Mouse (Mus musculus): ENCODE results near the gene Elmo1.
A peak's percentile ranks its signal among the peaks of the same experiment; 100 is the strongest.

The Elmo1 gene

DNA sequence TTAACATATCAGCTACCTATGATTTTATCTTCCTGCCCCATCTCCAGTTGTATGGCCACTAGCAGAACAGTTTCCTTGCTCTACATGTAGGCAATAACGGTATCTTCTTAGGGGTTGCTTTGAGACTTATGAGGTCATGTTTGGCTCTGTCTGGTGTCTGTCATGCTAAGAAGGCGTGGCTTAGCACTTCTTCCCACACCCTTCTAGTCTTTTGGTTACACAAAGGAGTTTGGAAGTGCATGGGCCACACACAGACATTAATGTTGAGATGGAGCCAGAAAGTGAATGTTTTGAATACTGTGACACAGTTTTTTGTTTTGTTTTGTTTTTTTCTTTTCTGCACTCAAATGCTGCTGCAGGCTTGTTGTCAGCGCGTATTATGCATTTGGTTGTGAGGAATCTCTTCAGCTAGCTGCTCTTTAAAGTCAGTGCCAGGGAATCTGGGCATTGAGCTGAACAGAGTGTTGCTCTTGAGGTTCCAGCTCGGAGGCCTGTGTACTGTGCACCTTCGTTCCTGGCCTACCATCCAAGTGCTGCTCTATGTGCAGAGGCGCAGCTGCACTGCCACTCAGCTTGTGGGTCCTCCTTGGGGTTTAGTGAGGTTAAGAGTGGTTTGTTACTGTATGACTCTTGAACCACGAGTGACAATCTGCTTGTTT lies 31.1 kb downstream of the Elmo1 start:
- DNase-seq (ENCODE audit: low spot score): peak; percentile 60

DNA sequence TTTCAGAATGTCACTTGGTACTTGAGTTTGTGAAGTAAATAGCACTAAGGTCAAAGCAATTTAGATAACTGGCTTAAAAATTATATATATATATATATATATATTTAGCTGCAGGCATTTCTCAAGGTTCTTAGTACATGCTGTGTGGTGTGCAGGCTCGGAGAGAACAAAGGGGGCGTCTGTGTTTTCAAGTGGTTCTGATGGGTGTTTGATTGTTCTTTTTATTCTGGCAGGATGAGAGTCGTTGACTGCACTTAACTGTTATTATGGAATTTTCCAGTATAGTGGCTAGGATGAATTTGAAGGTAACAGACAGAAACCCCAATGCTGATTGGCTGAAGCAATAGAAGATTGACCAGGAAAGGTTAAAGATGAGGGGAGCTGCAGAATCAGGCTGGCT lies 33.6 kb downstream of the Elmo1 start:
- no peak for DNase-seq (ENCODE audit: low spot score)

DNA sequence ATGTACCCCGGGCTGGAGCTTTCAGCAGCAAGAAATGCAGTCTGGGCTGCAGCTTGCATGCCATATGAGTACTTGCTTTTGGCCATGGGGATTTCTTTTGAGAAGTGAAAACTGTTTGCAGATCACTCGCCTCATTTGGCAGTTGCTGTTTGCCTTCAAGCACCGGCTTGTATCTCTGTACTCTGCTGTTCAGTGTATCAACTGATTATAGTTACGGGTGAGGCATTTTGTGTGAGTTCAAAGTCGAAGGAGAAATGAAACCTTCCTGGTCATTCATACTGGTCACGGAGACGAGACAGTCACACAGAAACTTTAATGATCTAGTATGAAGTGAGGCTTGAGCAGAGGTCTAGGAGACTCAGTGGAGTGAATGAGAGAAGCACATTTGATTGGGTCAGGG lies 34.6 kb downstream of the Elmo1 start:
- DNase-seq (ENCODE audit: low spot score): no peak

DNA sequence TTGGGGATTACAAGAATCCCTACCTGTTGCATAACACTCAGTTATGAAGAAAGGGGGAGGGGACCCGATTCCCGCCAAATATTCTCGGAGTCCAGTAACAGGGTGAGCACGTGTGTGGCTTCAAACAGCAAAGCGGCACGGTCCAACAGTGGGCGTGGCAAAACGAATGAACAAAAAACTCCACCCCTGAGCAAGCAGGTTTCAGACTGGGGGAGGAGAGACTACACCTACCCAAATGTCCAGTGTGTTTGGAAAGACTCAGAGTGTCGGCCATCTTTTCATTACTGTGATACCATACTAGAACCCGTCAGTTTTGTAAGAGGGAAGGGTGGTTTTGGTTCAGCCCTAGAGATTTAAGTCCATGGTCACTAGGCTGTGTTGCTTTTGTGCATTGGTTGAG lies 35.4 kb downstream of the Elmo1 start:
- no peak for DNase-seq (ENCODE audit: low spot score)

DNA sequence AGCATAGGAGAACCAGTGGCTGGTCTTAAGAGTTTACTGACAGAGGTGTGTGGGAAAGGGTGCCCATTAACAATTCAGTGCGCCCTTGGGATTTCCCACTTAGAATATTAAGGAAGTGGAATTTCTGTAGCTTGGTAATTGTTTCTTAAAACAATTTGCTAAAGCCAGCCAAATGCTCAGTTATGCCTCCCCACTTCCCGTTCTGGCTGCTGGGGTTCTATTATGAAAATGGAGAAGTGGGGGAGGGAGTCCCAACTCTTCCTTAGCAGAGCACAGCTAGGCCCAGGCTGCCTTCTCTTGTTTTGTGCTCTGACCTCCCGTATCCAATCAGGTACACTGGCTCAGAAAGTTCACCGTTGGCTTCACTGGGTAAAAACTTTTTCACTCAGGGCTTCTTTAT lies 37.2 kb downstream of the Elmo1 start:
- DNase-seq (ENCODE audit: low spot score): no peak

DNA sequence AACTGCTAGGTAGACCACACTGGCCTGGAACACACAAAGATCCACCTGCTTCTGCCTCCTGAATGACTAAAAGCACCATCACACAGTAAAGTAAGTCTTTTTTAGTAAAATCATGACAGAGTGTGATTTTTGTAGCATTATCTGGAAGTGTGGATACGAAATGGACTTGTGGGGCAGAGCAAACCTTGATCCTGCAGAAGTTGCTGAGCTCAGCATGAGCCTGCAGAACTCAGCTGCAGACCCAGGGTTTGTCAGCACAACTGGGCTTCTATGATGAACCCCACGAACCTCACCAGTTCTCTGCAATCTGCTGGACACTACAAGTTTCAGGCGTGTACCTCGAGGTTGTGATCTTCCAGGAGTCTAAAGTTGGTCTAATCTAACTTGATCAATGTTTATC lies 37.7 kb downstream of the Elmo1 start:
- no peak for DNase-seq (ENCODE audit: low spot score)

DNA sequence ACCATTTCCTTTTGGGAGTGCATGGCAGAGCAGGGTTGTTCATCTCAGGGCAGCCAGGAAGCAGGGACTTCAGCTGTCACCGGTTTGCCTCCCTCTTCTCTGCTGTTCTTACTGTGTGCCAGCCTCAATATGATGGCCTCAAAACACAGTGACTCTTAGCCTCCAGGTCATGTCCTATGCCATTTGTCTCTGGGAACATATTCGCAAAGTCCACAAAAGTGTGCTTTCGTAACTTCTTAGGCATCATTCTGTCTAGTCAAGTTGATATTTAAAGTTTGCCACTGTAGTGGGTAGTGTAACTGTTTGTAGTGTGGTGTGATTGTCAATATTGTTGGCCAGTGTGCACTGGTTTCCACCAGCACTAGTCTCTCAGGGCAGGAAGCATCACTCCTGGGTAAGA lies 40.3 kb downstream of the Elmo1 start:
- DNase-seq (ENCODE audit: low spot score): no peak

DNA sequence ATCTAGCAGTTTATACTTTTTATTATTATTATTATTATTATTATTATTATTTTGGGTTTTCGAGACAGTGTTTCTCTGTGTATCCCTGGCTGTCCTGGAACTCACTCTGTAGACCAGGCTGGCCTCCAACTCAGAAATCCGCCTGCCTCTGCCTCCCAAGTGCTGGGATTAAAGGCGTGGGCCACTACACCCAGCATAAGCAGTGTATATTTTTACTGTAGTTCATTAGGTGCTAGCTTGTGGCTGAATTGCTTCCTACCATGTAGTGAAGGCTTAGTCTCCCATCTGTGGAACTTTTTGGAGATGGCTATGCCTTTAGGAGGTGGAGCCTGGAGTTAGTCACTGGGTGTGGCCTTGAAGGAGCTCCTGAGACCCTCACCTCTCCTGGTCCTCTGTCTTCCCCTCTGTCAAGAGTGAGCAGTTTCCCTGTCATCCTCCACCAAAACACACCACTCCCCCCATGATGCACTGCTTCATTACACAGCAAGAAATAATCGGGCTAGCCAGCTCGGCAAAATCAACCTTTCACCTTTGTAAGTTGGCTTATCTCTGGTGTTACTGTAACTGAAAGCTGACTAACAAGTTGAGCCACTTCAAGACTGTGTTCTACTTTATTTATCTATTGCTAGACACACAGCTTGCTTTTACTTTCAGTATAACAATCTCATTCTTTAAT lies 41.1 kb downstream of the Elmo1 start:
- no peak for DNase-seq (ENCODE audit: low spot score)

DNA sequence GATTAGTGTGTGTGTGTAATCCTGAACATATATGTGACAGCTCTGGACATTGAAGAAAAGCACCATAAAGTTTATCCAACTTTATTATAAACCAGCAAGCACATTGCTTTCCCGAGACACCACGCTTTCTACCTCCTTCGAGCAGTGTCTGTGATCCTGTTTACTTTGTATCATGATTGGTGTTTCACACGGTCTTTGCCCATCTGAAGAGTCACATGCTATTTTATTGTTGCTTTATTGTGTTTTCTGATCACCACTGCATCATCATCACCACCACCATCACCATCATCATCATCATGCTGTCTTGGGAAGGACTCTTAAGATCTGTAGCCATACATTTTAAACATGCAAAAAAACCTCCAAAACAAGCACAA lies 41.6 kb downstream of the Elmo1 start:
- DNase-seq (ENCODE audit: low spot score): no peak

DNA sequence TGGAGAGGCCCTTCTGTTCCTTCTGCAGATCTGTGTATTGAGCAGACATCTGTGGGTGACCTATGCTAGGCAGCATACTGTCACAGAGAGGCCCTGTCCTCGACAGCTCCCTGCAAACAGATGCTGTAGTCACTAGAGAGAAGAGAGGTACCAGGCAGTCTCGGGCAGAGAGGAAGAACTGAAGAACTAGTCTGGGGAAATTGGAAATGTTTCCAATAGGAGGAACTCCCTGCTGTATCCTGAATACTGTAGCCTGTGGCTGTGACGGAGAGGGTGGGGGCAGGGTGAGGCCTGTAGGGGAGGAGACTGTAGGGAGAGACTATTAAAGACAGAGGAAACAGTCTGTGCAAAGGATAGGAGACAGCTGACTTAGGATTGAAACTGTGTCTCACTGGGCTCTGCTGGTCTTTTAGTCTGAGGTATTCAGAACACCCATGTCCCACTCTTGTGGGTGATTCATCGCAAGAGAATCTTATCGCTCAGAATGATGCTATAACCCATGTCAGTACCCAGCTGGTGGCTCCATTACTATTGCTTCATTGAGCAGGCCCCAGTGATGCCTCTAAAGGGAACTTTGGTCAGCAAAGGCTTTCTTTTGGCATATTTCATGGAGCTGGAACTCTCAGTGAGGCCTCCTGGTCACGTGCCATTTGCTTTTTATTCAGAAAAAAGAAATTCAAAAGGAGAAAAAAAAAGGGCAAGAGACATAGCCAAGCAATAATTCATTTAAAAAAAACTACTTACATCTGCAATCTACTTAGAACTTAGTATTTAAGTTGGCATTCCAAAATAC lies 43.4 kb downstream of the Elmo1 start:
- peak; percentile 74 for DNase-seq (ENCODE audit: low spot score)

DNA sequence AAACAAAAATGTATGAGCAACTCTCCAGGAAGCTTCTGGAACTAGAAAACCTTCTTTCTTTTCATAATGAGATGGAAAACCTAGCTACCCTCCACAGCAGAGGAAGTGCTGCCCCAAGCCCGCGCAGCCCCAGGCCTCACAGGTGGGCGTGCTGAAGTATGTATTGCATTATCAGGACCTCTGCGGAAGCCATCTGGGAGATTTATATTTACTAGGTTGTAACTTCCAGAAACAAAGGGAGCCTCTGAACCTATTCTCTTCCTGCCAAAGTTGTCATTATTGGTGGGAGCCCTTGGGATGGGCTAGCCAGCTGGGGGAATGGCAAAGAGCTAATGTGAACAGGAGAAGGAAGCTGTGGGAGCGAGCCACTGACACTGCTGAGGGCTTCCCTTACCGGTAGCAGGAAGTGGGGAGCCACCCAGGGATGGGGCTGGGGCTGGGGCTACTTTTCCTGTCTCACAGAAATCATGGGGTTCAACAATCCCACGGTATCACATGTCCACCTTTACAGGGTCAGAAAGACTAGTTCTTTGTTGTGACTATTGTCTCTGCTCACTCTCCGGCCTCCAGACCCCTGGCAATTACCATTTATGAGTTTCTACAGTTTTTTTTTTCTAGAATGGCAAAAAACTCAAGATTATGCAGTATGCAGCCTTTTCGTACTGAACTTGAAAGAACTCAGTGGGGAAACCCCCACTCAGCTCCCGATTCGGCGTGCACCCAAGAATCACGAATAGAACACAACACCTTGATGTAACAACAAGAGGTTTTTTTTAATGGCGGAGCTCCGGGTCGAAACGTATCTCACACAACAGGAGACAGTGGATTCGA lies 44.2 kb downstream of the Elmo1 start:
- DNase-seq (ENCODE audit: low spot score): no peak

DNA sequence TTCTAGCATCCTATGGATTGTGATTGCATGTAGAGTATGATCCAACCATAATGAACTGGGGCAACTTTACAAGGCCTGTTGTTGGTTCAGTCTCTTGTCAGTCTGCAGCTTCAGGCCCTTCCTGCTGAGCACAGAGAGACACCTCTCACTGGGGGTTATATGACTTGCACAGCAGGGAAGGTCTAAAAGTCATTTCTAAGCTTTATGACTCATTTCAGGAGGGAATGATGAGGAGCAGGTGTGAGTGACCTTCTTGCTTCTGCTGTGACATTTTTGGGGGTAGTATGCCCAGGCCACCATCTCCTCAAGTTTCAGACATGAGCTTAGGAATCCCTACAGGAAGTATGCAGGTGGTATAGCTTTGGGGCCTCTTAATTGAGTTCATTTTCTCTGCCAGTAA lies 46.4 kb downstream of the Elmo1 start:
- no peak for DNase-seq (ENCODE audit: low spot score)

DNA sequence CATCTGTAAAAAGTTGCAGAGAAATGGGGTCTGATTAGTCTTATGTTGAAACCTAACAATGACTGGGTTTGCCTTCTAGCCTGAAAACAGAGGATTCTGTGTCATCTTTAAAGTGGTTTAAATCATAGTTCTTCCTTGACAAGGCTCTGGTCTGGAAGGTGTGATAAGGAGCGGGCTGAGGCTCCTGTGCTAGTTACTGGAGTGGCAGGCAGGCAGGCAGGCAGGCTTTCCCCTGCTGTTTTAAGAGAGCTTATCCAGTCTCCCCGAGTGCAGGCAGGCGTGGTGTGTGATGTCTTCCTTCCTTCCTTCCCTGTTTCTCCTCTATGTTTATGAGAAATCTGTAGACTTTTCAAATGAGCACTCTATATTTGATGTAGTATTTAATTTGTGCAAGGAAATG lies 48.1 kb downstream of the Elmo1 start:
- no peak for DNase-seq (ENCODE audit: low spot score)

DNA sequence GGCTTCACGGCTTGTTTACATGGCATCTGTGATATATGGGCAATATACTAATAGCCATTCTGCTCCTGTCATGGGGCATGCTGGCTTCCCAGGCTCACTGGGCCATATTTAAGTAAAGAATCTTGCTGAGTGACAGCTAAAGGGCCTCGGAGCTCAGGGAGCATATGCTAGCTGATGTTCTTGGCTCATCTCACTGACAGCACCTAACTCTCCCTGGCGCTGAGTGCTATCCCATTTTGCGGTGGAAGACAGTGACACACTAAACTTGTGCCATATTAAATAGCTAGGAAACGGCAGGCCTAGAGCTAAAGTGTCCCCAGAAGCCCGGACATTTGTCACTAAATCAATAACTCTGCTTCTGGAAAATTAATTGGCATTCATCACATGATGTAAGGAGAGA lies 48.7 kb downstream of the Elmo1 start:
- no peak for DNase-seq (ENCODE audit: low spot score)

DNA sequence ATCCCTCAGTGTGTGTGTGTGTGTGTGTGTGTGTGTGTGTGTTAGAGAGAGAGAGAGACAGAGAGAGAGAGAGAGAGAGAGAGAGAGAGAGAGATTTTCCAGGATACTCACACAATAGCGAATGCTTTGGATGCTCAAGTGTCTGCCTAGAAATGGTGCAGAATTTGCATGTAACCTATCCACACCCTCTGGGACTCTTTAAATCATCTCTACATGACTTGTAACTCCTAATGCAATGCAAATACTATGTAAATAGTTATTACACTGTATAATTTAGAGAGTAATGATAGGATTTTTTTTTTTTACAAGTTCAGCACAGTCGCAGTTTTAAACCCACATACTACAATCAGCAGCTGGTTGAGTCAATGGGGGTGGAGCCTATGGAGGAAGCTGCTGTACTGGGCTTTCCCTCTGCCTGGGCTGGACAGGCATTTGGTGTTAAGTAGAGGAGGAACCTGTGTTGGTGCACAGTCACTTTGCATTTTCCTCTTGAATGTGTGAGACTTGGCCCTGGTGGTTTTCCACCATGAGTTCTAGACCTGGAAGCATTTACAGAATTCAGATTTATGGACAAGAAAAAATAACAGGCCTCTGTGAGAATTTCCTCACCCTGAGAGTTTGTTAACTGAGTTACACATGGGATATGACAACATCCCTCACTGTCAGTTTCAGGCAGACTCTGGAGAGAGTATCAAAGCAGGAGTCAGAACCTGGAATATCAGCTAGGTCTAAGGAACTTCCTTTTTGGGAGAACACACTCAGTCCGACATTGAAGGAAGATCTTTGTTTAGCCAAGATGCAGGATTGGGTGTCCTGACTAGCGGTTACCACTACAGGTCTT lies 49.6 kb downstream of the Elmo1 start:
- DNase-seq (ENCODE audit: low spot score): no peak

DNA sequence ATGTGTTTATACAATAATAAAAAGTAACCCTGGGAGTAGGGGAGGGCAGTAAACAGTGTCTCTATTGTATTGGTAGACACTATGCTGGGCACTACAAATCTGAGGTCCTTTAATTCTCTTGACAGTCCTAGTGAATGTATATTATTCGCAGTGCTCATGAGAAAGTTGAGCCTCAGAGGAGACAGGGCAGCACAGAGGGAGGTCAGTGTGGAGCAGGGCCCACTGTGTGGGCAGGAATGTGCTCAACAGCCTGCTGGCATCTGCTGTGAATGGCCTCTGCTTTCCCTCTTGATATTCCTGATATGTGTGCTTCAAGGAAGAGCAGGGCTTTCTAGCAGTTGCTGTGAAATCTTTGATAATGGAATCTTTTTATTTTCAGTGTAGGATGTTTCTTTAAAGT lies 52.2 kb downstream of the Elmo1 start:
- DNase-seq (ENCODE audit: low spot score): no peak

DNA sequence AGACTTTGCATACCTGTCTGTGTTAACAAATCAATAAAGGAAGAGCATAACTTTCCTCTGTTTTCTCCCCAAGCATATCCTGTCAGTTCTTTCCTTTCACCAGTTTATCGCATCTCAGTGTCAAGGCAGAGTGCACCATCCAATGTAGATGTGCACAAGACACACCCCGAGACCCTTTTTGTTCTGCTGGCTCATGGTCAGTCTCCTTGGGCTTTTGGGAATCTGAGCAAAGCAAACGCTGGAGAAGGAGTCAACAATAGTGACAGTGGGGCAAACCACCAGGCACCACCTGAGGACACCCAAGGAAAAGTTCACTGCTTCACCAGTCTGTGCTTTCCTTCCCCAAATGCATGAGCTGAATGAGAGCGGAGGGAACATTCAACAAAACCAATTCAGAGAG lies 56.5 kb downstream of the Elmo1 start:
- no peak for DNase-seq (ENCODE audit: low spot score)

DNA sequence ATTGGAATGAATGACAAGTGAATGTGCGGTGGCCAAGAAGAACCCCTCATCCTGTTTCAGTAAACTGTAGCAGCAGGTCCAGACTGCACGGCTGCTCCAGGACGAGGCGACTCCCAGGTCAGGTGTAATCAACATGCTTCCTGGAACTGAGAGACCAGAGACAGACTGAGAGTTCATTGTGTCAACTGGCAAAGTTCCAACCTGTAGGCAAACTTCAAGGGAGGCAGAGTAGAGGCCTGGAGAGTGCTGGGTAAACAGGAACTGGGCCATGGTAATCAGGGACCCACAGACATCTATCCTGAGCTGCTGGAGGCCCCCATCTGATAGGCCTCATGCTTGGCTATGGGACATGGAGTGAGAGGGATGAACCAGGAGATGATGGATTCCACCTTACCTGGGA lies 57.3 kb downstream of the Elmo1 start:
- DNase-seq (ENCODE audit: low spot score): no peak

DNA sequence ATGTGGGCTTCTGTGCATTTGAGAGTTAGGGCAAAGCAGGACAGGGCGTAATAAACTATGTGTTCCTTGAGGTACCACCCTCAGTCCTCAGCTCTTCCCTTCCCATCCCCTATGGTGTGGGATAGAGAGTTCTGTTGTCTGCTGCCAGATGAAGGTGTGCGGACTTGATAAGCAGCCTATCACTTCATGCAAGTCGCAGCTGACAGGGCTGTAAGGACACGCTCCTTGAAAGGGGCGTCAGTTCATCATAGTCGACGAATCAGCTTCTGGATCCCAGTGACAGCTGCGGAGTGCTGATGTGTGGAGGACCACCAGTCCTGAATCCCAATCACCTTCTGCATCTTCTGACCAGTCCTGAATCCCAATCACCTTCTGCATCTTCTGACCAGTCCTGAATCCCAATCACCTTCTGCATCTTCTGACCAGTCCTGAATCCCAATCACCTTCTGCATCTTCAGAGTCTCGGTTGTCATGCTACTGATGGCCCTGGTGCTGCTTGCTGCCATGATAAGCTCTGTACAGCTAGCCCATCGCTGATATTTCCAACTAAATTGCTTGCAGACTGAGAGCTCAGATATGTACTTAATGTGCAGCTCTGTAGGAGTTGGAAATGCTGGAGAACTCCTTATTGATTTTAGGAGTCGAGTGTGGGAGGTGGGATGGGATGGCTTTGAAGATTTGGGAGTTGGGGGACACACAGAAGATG lies 59.9 kb downstream of the Elmo1 start:
- no peak for DNase-seq (ENCODE audit: low spot score)

DNA sequence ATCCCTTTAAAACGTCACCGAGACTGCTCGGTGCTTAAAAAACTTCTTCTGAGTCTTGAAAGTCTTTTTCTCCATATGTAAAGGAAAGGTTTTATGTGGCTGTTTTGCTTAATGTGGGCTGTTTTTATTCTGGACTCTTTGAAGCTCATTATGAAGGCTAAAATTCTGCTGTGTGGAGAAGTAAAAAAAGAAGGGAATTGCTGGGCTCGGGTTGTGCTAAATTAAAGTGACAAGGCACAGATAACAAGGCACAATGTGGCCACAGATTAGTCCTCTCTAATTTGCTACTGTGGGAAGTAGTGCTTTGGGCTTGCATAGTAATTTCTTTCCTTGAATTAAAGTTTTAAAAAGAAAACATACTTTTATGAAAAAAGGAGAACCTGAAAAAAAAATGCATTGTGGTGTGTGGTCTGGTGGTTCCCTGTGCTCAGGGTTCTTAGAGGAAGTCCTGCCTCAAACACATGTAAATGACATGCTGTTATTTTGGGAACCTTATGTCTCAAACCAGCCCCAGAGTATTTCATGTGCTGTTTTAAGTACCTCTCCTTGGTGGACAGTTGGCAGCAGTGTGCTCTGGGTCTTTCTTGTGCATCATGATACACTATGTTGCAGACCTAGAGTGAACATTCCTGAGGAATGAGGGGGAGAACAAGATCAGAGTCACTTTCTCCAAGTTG lies 61.0 kb downstream of the Elmo1 start:
- DNase-seq (ENCODE audit: low spot score): no peak
